16 mouse cellular contexts compared by ENCODE assay signal in the genomic region with DNA sequence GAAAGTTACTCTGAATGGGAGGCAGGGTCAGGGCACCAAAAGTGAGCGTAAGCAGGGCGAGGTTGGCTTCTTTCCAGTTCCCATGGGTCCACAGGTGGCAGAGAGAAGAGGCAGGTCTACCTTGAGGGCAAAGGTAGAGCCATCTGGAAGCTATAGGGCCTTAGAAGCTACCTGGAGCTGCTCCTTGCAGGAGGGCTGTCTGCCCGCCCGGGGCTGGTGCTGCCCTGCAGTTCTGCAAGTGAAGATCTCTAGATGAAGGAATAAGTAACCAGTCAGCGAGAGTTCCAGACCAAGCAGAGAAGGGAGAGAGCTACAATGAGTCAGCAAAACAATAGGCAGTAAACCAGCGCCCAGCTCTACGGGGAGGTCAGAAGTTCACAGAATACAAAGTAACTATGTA. TPM values are rescaled to one million over a fixed set of nuclear protein-coding genes. Genes with fewer than 3 reads are reported as not detected.
DNase-seq lines count a peak whose midpoint lies in the region; ATAC-seq and TF ChIP-seq lines count a peak whose summit lies in the region.
"Had no signal": no experiment of that assay in that cellular context is flagged by ENCODE, and none has a peak within 500 bp of the region (broad histone marks: within the 10 kb centered on the region; RNA-seq: fewer than 3 reads in every experiment).

No protein-coding gene starts in this region.

- no peaks in the 10 kb centered on the region for H3K36me3 ChIP-seq in lung, embryonic 14.5 days (ENCODE audit: insufficient read depth)
- H3K36me3 ChIP-seq in intestine, embryonic 14.5 days (ENCODE audit: control insufficient read depth, insufficient read depth, low read length): no peaks in the 10 kb centered on the region
- H3K36me3 ChIP-seq in stomach, embryonic 16.5 days (ENCODE audit: control insufficient read depth, insufficient read depth, low read length): no peaks in the 10 kb centered on the region
- H3K36me3 ChIP-seq in forebrain, embryonic 13.5 days (ENCODE audit: poor library complexity, severe bottlenecking): no peaks in the 10 kb centered on the region
- H3K36me3 ChIP-seq: heart, embryonic 10.5 days; midbrain, embryonic 12.5 days had no signal

- H3K4me2 ChIP-seq in lung, embryonic 14.5 days: no peak overlapping the region
- H3K4me2 ChIP-seq in intestine, embryonic 14.5 days (ENCODE audit: low read length): no peak overlapping the region
- no peak overlapping the region for H3K4me2 ChIP-seq in stomach, embryonic 16.5 days (ENCODE audit: low read depth, low read length)
- no peak overlapping the region for H3K4me2 ChIP-seq in forebrain, embryonic 13.5 days
- H3K4me2 ChIP-seq: midbrain, embryonic 12.5 days had no signal

- no peaks in the 10 kb centered on the region for H3K9me3 ChIP-seq in lung, embryonic 14.5 days (ENCODE audit: low read depth, low read length)
- H3K9me3 ChIP-seq in intestine, embryonic 14.5 days (ENCODE audit: control insufficient read depth, low read length): no peaks in the 10 kb centered on the region
- no peaks in the 10 kb centered on the region for H3K9me3 ChIP-seq in stomach, embryonic 16.5 days (replicated peaks; ENCODE audit: control insufficient read depth, low read length)
- no peaks in the 10 kb centered on the region for H3K9me3 ChIP-seq in forebrain, embryonic 13.5 days (replicated peaks)
- H3K9me3 ChIP-seq: heart, embryonic 10.5 days; midbrain, embryonic 12.5 days had no signal

- peak overlapping the region; percentile 16; the same call in 1 of the 2 replicates for H3K27ac ChIP-seq in lung, embryonic 14.5 days (ENCODE audit: low read depth)
- H3K27ac ChIP-seq in intestine, embryonic 14.5 days (ENCODE audit: low read depth): no peak overlapping the region
- no peak overlapping the region for H3K27ac ChIP-seq in stomach, embryonic 16.5 days (ENCODE audit: low read length)
- H3K27ac ChIP-seq in forebrain, embryonic 13.5 days: no peak overlapping the region
- H3K27ac ChIP-seq: heart, embryonic 10.5 days; liver, embryonic 14.5 days; midbrain, embryonic 12.5 days had no signal

- WGBS in lung, embryonic 14.5 days: 32% methylated on average over 7 of the region's 7 CpGs
- 41% methylated on average over 7 of the region's 7 CpGs for WGBS in intestine, embryonic 14.5 days
- 37% methylated on average over 7 of the region's 7 CpGs for WGBS in stomach, embryonic 16.5 days
- WGBS in forebrain, embryonic 13.5 days: 68% methylated on average over 7 of the region's 7 CpGs

- peak; percentile 19; the same call in 1 of the 2 replicates for ATAC-seq in lung, embryonic 14.5 days (ENCODE audit: insufficient read depth)
- ATAC-seq in intestine, embryonic 14.5 days (replicated peaks; ENCODE audit: low FRiP score, low TSS enrichment, low read depth): no peak
- peak; percentile 47; the same call in 1 of the 2 replicates for ATAC-seq in stomach, embryonic 16.5 days (ENCODE audit: insufficient read depth, low FRiP score)
- no peak for ATAC-seq in forebrain, embryonic 13.5 days
- ATAC-seq: forebrain, embryonic 14.5 days had no signal

- H3K27me3 ChIP-seq in lung, embryonic 14.5 days (ENCODE audit: insufficient read depth, low read length): no peaks in the 10 kb centered on the region
- no peaks in the 10 kb centered on the region for H3K27me3 ChIP-seq in intestine, embryonic 14.5 days (replicated peaks; ENCODE audit: control insufficient read depth, insufficient read depth, low read length)
- H3K27me3 ChIP-seq in stomach, embryonic 16.5 days (ENCODE audit: control insufficient read depth, insufficient read depth, low read length): no peaks in the 10 kb centered on the region
- no peaks in the 10 kb centered on the region for H3K27me3 ChIP-seq in forebrain, embryonic 13.5 days
- H3K27me3 ChIP-seq: midbrain, embryonic 12.5 days had no signal

- no peak overlapping the region for H3K9ac ChIP-seq in lung, embryonic 14.5 days
- no peak overlapping the region for H3K9ac ChIP-seq in intestine, embryonic 14.5 days (ENCODE audit: low read length)
- H3K9ac ChIP-seq in stomach, embryonic 16.5 days (ENCODE audit: low read length): no peak overlapping the region
- H3K9ac ChIP-seq in forebrain, embryonic 13.5 days: no peak overlapping the region
- H3K9ac ChIP-seq: liver, embryonic 14.5 days; midbrain, embryonic 12.5 days had no signal

- H3K4me3 ChIP-seq in lung, embryonic 14.5 days (ENCODE audit: low read depth, low read length): no peak overlapping the region
- H3K4me3 ChIP-seq in intestine, embryonic 14.5 days (ENCODE audit: low read depth, low read length): no peak overlapping the region
- no peak overlapping the region for H3K4me3 ChIP-seq in stomach, embryonic 16.5 days (replicated peaks; ENCODE audit: low read length)
- H3K4me3 ChIP-seq in forebrain, embryonic 13.5 days: no peak overlapping the region
- H3K4me3 ChIP-seq: heart, embryonic 10.5 days; midbrain, embryonic 12.5 days had no signal

- no peaks in the 10 kb centered on the region for H3K4me1 ChIP-seq in lung, embryonic 14.5 days (ENCODE audit: insufficient read depth)
- no peaks in the 10 kb centered on the region for H3K4me1 ChIP-seq in intestine, embryonic 14.5 days (replicated peaks; ENCODE audit: control insufficient read depth, insufficient read depth, low read length)
- H3K4me1 ChIP-seq in stomach, embryonic 16.5 days (ENCODE audit: control insufficient read depth, insufficient read depth, low read length): peaks cover 5% of the 10 kb centered on the region; the same call in 1 of the 2 replicates
- no peaks in the 10 kb centered on the region for H3K4me1 ChIP-seq in forebrain, embryonic 13.5 days
- H3K4me1 ChIP-seq: heart, embryonic 10.5 days had no signal

- no peak for TF ChIP-seq CTCF in lung, embryonic 14.5 days (IDR thresholded peaks at IDR 0.05; ENCODE audit: low read depth)

- peak; percentile 43 for DNase-seq in lung, embryonic 14.5 days
- DNase-seq in lung, postnatal 4 days: no peak
- DNase-seq in intestine, embryonic 14.5 days (ENCODE audit: low spot score): peak; percentile 57
- peak; percentile 66 for DNase-seq in kidney, postnatal 14 days
- no peak for DNase-seq in right cerebral cortex, adult 2 months (ENCODE audit: low spot score in 2 of 2)
- DNase-seq in gastrocnemius, adult 8-10 months (ENCODE audit: low spot score in 2 of 2): no peak
- DNase-seq: cerebellum, adult 11 months; layer of hippocampus, postnatal 36 days had no signal

RNA-seq across cellular contexts. Expression of gene Tcerg1l, which starts 22.0 kb away (rescaled TPM):
- 0.57 and 0.88 TPM in 2 replicates for polyA plus RNA-seq in lung, embryonic 14.5 days (2014; fragmentation: Nextera tagmentation; extraction: Ambion mirVana)
- 0.55 and 0.78 TPM in 2 replicates for polyA plus RNA-seq in intestine, embryonic 14.5 days (2014; fragmentation: Nextera tagmentation; extraction: Ambion mirVana)
- 0.23 and 0.36 TPM in 2 replicates for polyA plus RNA-seq in stomach, embryonic 16.5 days (2015; fragmentation: Nextera tagmentation; extraction: Ambion mirVana)
- polyA plus RNA-seq in forebrain, embryonic 13.5 days (2015; fragmentation: Nextera tagmentation; extraction: Ambion mirVana): 3.0 and 3.4 TPM in 2 replicates
- total RNA-seq in gastrocnemius, adult 8-10 months (2022): not detected
- total RNA-seq: gastrocnemius, adult 18-20 months; heart, postnatal 25 days had no signal

Comparison
In these comparisons a context has a peak if more than half of its experiments do, and no peak if none do; other contexts are left out.
1. DNase-seq: peak in lung, embryonic 14.5 days (single experiment), intestine, embryonic 14.5 days (single experiment) and kidney, postnatal 14 days (single experiment); none in lung, postnatal 4 days (0 of 2), right cerebral cortex, adult 2 months (0 of 2) and gastrocnemius, adult 8-10 months (0 of 2).
2. ATAC-seq: peak in lung, embryonic 14.5 days (single experiment) and stomach, embryonic 16.5 days (single experiment); none in intestine, embryonic 14.5 days (single experiment) and forebrain, embryonic 13.5 days (single experiment).